Mouse (Mus musculus) spleen, embryonic (tissue): ENCODE measurements around the gene Rbfox3.

Source experiments
- CTCF ChIA-PET: fragments of 350-600 bp; sonication (Branson Sonifier 250); formaldehyde crosslinking; loops from one replicate; lab custom pipeline; 2022; lab: Charles Lee

Rbfox3 gene

GRCm38 (mm10) chr11:118767411-118767810 is 144.0 kb downstream of the Rbfox3 start:
- CTCF ChIA-PET: no interaction called here

GRCm38 (mm10) chr11:118760296-118760988 is 151.0 kb downstream of the Rbfox3 start:
- CTCF ChIA-PET: no interaction called here

DNA sequence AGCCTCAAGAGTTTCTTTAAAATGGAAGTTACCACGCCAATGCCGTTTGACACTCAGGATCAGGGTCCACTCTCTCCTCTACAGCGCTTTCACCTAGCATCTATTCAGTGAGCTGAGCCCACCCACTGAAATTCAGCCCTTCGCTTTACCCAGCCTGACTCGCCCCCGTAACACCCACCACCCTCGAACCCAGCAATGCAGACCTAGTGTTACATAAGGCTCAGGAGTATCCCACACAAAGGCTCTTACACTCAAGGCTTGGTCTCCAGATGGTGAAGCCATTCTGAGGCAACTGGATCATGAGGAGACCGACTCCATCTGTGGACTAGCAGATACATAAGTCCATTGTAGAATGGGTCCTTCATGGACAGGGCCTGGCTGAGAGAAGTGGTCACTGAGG is 152.2 kb downstream of the Rbfox3 start:
- CTCF ChIA-PET: no interaction called here

DNA sequence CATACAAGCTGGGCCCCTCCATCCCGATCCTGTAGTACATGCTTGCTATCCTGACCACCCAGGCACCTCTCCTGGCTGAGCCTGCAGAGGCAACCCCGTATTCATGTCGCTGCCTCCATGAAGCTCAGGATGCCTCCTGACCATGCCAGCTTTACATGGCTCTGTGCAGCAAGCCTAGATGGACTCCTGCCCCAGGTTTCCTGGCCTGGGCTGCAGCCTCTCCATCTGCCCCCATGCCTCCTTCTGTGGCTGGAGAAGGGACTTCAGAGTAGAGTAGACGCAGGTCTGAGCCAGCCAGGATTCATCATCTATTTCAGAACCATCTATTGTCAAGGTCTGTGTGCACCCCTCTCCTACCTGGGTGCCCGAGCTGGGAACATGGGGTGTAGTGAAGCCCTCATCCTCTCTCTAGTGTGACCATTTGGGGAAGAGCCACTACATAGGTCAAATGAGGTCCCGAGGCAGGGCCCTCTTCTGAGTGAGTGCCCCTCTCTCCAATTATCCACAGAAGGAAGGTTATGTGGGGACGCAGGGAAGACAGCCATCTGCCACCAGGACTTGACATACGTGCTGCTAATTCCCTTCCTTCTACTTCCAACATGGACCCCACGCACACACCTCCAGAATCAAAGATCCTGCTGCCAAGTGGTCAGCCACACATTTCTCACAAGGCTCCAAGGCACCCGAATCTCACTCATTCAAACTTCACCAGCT is 153.0 kb downstream of the Rbfox3 start:
- CTCF ChIA-PET: no interaction called here

GRCm38 (mm10) chr11:118757488-118757887 is 153.9 kb downstream of the Rbfox3 start:
- CTCF ChIA-PET: no interaction called here

DNA sequence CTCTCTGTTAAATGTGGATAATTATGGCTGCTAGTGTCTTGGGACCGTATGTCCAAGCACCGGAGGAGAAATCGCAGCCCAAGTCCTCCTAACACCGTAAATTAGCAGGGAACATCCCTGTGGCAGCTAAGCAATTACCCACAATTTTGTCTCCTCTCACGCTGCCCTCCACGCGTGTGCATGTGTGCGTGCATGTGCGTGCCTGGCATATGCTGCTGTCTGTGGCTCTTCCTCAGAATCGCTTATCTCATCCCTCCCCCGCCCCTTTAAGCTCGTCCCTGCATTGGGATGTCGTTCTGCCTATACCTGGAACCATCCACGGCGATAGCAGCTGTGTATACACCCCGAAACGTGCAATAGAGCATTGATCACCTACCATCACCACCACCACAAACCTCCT is 156.4 kb downstream of the Rbfox3 start:
- CTCF ChIA-PET: no interaction called here

GRCm38 (mm10) chr11:118754535-118754934 is 156.9 kb downstream of the Rbfox3 start:
- CTCF ChIA-PET: interaction anchor here (0.7 kb wide), 1 partner anchor 1442 kb away, joined by 5 read pairs; no protein-coding TSS in a partner anchor

- CTCF ChIA-PET: no interaction called here
These were observed 159.3 kb downstream of the Rbfox3 start for GRCm38 (mm10) chr11:118751879-118752616.

- CTCF ChIA-PET: no interaction called here
These were observed 160.6 kb downstream of the Rbfox3 start for GRCm38 (mm10) chr11:118750745-118751330.

- CTCF ChIA-PET: no interaction called here
These were observed 161.9 kb downstream of the Rbfox3 start for GRCm38 (mm10) chr11:118749541-118749940.

- CTCF ChIA-PET: no interaction called here
These were observed 162.8 kb downstream of the Rbfox3 start for GRCm38 (mm10) chr11:118748622-118749021.

DNA sequence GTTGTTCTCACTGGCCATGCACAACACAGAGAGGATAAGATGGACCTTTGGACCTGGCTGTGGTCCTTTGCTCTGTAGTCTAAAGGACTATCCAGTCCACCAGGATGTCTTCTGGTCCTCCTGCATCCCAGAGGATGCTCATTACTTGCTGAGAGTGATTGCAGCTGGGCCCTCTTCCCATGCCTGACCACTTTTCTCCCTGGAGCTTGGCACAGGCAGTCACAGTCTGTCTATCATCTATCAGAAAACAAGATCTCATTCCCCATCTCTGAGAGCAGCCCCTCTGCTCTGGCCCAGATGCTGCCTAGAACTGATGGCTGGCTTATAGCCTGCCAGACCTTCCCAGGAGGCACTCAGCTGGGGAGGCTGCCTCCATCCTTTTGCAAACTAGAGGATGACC is 166.1 kb downstream of the Rbfox3 start:
- CTCF ChIA-PET: no interaction called here

- CTCF ChIA-PET: no interaction called here
These were observed 166.6 kb downstream of the Rbfox3 start for GRCm38 (mm10) chr11:118744782-118745181.

DNA sequence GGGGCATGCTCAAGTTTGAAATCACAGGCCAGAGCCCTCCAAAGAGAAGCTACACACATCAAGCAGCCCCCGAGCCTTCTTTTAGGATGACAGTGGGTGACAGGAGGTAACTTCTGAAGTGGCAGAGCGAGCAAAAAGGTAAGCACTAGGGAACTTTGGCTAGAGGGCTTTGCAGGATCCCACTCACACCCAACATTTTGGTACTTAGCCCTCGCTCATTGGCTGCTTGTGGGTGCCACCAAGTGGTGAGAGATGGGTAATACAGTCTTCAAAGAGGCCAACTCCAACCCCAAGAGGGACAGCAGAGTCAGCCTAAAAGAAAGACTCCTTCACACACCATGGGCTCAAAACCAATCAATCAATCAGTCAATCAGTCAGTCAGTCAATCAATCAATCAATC is 168.6 kb downstream of the Rbfox3 start:
- CTCF ChIA-PET: interaction anchor here (0.6 kb wide), 1 partner anchor 32 kb away, joined by 3 read pairs; no protein-coding TSS in a partner anchor

GRCm38 (mm10) chr11:118741262-118741661 is 170.1 kb downstream of the Rbfox3 start:
- CTCF ChIA-PET: no interaction called here

DNA sequence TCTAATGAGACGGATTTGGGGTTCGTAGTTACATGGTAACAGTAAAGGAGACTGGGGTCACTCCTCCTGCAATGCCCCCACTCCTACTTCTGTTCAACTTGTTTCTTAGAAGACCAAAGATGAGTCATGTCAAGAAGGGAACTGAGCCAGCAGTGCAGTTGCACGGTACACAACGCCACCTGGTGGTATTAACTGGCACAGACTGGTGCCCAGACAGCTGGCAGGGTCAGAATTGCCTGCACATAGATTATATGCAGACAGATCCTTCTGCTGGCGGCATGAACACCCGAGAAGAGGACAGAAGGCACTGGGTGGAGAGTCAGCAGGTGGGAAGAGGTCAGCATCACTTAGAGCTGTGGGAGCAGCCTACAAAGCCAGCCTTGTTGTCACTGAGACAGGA is 171.4 kb downstream of the Rbfox3 start:
- CTCF ChIA-PET: no interaction called here

DNA sequence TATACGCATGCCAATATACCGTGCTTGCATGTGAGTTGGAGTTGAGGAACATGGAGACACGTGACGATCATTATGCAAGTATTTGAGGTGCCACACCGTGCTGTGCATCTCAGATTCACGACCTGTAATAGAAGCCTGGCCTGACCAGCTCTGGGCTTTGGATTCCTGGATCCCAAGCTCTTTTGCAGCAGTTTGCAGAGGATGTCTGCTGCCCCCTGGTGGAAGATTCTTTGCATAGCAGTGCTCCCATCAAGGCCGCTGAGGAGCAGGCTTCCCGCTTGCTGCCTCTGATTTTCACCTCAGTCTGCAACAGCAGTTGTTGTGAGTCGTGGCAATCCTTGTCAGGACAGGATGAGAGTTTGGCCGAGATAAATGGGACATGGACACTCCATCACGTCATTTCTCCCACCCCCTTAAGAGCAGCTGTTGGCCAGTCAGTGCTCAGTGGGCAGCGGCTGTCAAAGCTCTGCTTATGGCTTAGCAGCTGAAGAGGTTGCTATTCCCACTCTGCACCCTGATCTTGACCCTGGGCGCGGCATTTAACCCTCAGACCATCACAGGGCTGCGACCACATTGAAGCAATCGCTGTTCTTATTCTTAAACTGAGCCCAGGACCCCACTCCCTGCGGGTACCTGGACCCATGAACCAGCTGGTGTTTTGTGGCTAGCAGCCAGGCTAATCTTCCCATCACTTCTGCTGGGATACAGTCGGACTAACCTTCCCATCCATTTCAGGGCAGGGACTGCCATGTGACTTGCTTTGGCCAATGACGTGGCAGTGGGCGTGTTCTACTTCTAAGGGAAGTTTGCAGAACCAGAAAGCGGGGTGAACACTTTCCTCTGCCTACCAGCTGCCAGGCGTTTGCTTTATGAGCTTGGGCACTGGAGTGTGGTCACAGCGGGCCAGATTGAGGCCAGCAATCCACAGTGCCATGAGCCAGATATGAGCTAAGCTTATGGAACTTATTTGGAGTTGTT is 172.3 kb downstream of the Rbfox3 start:
- CTCF ChIA-PET: no interaction called here

DNA sequence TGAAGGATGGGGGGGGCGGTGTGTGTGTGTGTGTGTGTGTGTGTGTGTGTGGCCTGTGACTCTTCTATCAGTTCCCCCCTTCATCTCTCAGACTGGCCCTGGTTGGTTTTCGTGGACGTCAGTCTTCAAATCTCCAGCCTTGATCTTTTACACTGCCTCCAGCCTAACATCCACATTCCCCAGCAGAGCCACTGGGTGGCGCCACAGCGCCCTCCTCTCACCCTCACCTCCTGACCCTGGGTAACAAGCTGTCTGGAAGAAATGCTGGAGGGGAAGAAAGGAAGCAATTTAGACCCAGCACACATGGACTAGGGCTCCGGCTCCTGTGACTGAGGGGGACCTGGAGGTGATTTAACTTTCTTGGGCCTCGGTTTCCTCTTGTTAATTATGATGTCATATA is 173.1 kb downstream of the Rbfox3 start:
- CTCF ChIA-PET: no interaction called here

GRCm38 (mm10) chr11:118737821-118738220 is 173.6 kb downstream of the Rbfox3 start:
- CTCF ChIA-PET: no interaction called here

GRCm38 (mm10) chr11:118736993-118737392 is 174.4 kb downstream of the Rbfox3 start:
- CTCF ChIA-PET: no interaction called here

DNA sequence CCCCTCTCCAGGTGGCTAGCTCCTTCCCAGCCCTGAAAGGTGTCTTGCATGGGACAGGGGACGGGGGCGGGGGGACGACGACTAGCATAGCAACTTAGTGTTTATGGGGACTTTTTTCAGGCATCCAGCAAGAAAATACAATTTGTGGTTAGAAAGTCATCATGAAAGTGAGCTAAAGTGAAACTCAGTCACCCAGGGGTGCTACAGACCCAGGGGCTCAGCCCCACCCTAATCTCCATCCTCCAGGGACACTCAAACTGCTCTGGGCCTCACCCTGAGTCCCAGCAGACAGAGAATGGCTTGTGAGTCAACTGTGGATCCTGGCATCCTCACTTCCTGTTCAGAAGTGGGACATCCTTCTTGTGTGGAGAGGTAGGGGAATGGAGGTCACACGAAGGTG is 179.7 kb downstream of the Rbfox3 start:
- CTCF ChIA-PET: no interaction called here
